Mouse (Mus musculus) small intestine, adult 2 months (tissue): ENCODE measurements around the gene L3mbtl4.

ENCODE experiments used
- CTCF ChIP-seq: fragments of 200-500 bp; IDR thresholded peaks from 2 replicates; pipeline ENCODE4 v1.5.1; 2012; ENCODE audit warnings: low read depth, mild to moderate bottlenecking, control low read depth, inconsistent platforms, low read length, moderate library complexity, mixed read lengths; ENCODE audit not compliant: insufficient replicate concordance, insufficient read length; ENCODE audit errors: extremely low read depth
- POLR2A ChIP-seq: fragments of 200-500 bp; IDR thresholded peaks from 2 replicates; pipeline ENCODE4 v1.6.1; 2012; ENCODE audit warnings: low read depth, mild to moderate bottlenecking, control low read depth, inconsistent platforms, low read length, moderate library complexity

GRCm38 (mm10) chr17:68273527-68273926 is at the start of gene L3mbtl4:
- TF ChIP-seq POLR2A (no peak), CTCF (no peak)
